Comparison of ENCODE assay signal across 8 mouse cellular contexts in genomic region chr10:60577125-60577919, GRCm38 (mm10).
A peak's percentile ranks its signal among the peaks of the same experiment; 100 is the strongest.
DNase-seq lines count a peak whose midpoint lies in the region; ATAC-seq lines count a peak whose summit lies in the region.

No protein-coding gene starts in this region.

- ATAC-seq in granulocyte monocyte progenitor cell, adult 5-6 weeks (replicated peaks; ENCODE audit: poor library complexity, severe bottlenecking): peak; percentile 70

- peak; percentile 19 for DNase-seq in MN1 (ENCODE audit: low spot score)
- peak; percentile 73 for DNase-seq in adrenal gland, postnatal 25 days
- DNase-seq in kidney, adult 8-10 months: peak; percentile 38 to 44
- DNase-seq in lung, postnatal 14 days: peak; percentile 79
- peak; percentile 17 for DNase-seq in urinary bladder, postnatal 25 days (ENCODE audit: low spot score)
- DNase-seq in left cerebral cortex, postnatal 25 days (ENCODE audit: low spot score in 2 of 2): no peak
- DNase-seq in embryo, embryonic 9.5 days (ENCODE audit: extremely low spot score): no peak

- intact Hi-C loops in left cerebral cortex, postnatal 25 days (cut with DNase I): no loop called here

Comparison
In these comparisons a context has a peak if more than half of its experiments do, and no peak if none do; other contexts are left out.
1. DNase-seq: peak in MN1 (single experiment), adrenal gland, postnatal 25 days (single experiment), kidney, adult 8-10 months (2 of 2), lung, postnatal 14 days (single experiment) and urinary bladder, postnatal 25 days (single experiment); none in left cerebral cortex, postnatal 25 days (0 of 2) and embryo, embryonic 9.5 days (single experiment).